Mouse (Mus musculus): ENCODE data around the gene Cdh23. TPM values are rescaled to one million over a fixed set of nuclear protein-coding genes. Genes with fewer than 3 reads are reported as not detected.

Cdh23 gene
- polyA plus RNA-seq, 1 experiment from 2014 or later: 0.25 TPM

DNA sequence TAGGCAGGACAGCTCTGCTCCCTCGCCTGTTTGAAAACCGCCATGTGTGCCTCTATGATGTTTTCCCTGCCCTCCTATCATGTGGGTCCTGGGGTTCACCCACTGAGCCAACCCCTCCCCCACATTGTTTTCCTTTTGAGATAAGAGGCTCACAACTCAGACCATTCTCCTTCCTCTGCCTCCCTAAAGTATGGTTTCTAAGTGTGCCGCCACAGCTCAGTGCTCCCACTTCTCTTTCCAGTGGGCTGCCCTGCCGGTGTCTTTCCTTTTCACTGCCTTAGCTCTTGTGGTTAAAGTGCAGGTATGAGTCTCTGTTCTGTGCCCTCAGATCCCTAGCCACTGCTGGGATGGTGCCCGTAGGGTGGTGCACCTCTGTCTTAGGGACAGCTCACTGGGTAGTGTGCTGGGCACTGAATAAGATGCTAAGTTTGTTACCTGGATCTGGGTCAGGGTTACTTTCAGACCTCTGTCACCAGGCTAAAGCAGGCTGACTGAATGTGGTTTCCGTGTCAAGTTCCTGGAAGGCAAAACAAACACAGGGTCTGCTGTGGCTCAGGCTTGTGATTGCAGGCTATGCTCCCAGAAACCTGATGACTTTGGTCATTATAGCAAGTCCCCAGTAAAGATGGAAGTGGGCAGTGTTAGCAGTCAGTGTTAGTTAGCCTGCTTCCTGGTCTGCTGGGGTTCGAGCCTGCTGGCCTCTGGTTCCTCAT lies 406.1 kb downstream of the Cdh23 start:
- ATAC-seq (replicated peaks; ENCODE audit: low FRiP score, low read depth): no peak
- H3K27me3 ChIP-seq (ENCODE audit: insufficient read depth, low read length): no peaks in the 10 kb centered on the region
- 0 out of 2 replicates have a peak overlapping the region, but pooled peaks have one; percentile 11 for H3K27ac ChIP-seq
- H3K9me3 ChIP-seq (replicated peaks; ENCODE audit: low read length): no peaks in the 10 kb centered on the region
- peaks cover 13% of the 10 kb centered on the region; the same call in 1 of the 2 replicates for H3K4me1 ChIP-seq (replicated peaks; ENCODE audit: insufficient read depth, low read length)
- 31% methylated on average over 7 of the region's 7 CpGs for WGBS
- H3K9ac ChIP-seq (ENCODE audit: low read depth, low read length): no peak overlapping the region
- no peak for DNase-seq (ENCODE audit: low spot score)
- H3K4me2 ChIP-seq (ENCODE audit: low read length): no peak overlapping the region
- no peak overlapping the region for H3K4me3 ChIP-seq (replicated peaks; ENCODE audit: low read depth, low read length)
- peaks cover 28% of the 10 kb centered on the region for H3K36me3 ChIP-seq (ENCODE audit: insufficient read depth, low read length)
- TF ChIP-seq CTCF (IDR thresholded peaks at IDR 0.05; ENCODE audit: low read depth): no peak

DNA sequence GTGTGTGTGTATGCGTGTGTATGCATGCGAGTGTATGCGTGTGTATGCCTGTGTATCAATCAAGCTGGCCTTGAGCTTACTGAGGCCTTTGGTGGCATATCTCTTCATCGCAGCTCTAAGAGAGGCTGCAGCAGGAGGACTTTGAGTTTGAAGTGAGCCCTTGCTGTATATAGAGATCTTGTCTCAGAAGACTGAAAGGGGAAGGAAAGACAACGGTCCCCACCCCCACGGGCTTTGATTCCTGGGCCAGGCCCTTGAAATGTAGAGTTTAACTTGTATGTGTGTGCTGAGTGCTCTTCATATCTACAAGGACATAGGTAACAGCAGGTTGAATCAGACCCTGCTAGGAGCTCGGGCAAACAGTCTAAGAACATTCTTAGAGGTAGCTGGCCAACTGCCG lies 407.1 kb downstream of the Cdh23 start:
- ATAC-seq (replicated peaks; ENCODE audit: low FRiP score, low read depth) (no peak), DNase-seq (ENCODE audit: low spot score) (no peak)
- no peak overlapping the region for H3K27ac ChIP-seq
- H3K9ac ChIP-seq (ENCODE audit: low read depth, low read length): no peak overlapping the region
- H3K4me1 ChIP-seq (replicated peaks; ENCODE audit: insufficient read depth, low read length): peaks cover 13% of the 10 kb centered on the region; the same call in 1 of the 2 replicates
- H3K36me3 ChIP-seq (ENCODE audit: insufficient read depth, low read length): peaks cover 18% of the 10 kb centered on the region
- 82% methylated on average over 8 of the region's 8 CpGs for WGBS
- H3K27me3 ChIP-seq (ENCODE audit: insufficient read depth, low read length): no peaks in the 10 kb centered on the region
- H3K4me3 ChIP-seq (replicated peaks; ENCODE audit: low read depth, low read length): no peak overlapping the region
- H3K4me2 ChIP-seq (ENCODE audit: low read length): no peak overlapping the region
- H3K9me3 ChIP-seq (replicated peaks; ENCODE audit: low read length): no peaks in the 10 kb centered on the region
- TF ChIP-seq CTCF (IDR thresholded peaks at IDR 0.05; ENCODE audit: low read depth): no peak

DNA sequence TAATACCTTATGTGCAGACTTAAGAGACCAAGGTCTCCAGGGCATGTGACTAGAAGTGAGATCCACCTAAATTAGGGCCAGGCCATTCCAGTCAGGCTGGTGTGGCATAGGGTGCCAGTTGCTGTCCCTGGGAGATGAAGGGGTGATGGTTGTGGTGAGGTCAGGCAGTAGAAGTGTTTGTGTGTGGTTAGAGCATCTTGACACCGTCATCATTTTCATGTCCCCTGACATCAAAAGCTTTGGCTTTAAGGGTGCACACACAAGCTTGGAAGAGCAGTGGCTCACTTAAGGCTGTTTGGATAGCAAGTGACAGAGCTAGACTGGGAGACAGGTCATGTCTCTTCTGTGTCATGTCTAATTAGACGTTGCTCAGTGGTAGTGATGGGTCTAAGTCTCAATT lies 408.6 kb downstream of the Cdh23 start:
- no peak for TF ChIP-seq CTCF (IDR thresholded peaks at IDR 0.05; ENCODE audit: low read depth)
- Histone ChIP-seq H3K9ac (ENCODE audit: low read depth, low read length) (no peak overlapping the region), H3K27ac (no peak overlapping the region), H3K36me3 (ENCODE audit: insufficient read depth, low read length) (0 out of 2 replicates have a peak, but pooled peaks cover 5% of the 10 kb centered on the region), H3K9me3 (replicated peaks; ENCODE audit: low read length) (no peaks in the 10 kb centered on the region), H3K4me3 (replicated peaks; ENCODE audit: low read depth, low read length) (no peak overlapping the region), H3K27me3 (ENCODE audit: insufficient read depth, low read length) (no peaks in the 10 kb centered on the region), H3K4me2 (ENCODE audit: low read length) (no peak overlapping the region), H3K4me1 (replicated peaks; ENCODE audit: insufficient read depth, low read length) (peaks cover 13% of the 10 kb centered on the region; the same call in 1 of the 2 replicates)
- no peak for ATAC-seq (replicated peaks; ENCODE audit: low FRiP score, low read depth)
- no peak for DNase-seq (ENCODE audit: low spot score)
- 57% methylated on average over 2 of the region's 2 CpGs for WGBS

DNA sequence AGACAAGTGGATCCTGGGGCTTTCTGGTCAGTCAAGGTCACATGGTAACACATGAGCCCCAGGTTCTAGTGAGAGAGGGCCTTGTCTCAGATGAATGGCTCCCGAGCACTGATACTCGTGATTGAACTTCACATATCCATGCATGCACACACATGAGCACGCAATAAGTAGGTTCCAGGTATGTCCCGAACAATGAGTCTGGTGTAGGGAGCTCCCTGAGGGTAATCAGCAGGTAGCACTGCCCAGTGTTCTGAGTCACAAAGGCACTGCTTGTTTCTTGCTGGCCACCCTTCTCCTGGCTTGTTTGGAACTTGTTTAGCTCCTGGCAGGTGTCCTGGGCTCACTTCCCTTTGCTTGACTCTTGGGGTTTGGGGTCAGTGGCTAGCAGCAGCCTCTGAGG lies 409.1 kb downstream of the Cdh23 start:
- Histone ChIP-seq H3K9ac (ENCODE audit: low read depth, low read length) (no peak overlapping the region), H3K4me1 (replicated peaks; ENCODE audit: insufficient read depth, low read length) (peaks cover 13% of the 10 kb centered on the region; the same call in 1 of the 2 replicates), H3K9me3 (replicated peaks; ENCODE audit: low read length) (no peaks in the 10 kb centered on the region), H3K27me3 (ENCODE audit: insufficient read depth, low read length) (no peaks in the 10 kb centered on the region), H3K27ac (no peak overlapping the region), H3K4me2 (ENCODE audit: low read length) (no peak overlapping the region), H3K36me3 (ENCODE audit: insufficient read depth, low read length) (no peaks in the 10 kb centered on the region), H3K4me3 (replicated peaks; ENCODE audit: low read depth, low read length) (no peak overlapping the region)
- ATAC-seq (replicated peaks; ENCODE audit: low FRiP score, low read depth) (no peak), DNase-seq (ENCODE audit: low spot score) (no peak)
- TF ChIP-seq CTCF (IDR thresholded peaks at IDR 0.05; ENCODE audit: low read depth): no peak
- 63% methylated on average over 4 of the region's 4 CpGs for WGBS

DNA sequence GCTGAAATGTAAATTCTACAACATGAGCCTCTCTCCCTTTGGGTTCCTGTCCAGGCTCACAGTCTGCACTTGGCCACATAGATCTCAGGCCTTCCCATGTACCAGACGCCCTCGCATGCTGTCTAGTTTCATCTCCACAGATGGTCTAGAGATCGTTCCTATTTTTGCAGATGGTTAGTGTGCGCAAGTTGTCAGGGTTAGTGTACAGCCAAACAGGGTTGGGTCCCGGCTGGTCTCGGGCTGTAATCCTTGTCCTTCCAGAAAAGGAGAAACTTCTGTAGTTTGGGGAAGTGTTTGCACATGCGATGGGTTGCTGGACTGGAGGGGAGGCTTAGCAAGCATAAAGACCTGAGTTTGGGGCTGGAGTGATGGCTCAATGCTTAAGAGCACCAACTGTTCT lies 409.7 kb downstream of the Cdh23 start:
- 93% methylated on average over 7 of the region's 7 CpGs for WGBS
- TF ChIP-seq CTCF (IDR thresholded peaks at IDR 0.05; ENCODE audit: low read depth): no peak

DNA sequence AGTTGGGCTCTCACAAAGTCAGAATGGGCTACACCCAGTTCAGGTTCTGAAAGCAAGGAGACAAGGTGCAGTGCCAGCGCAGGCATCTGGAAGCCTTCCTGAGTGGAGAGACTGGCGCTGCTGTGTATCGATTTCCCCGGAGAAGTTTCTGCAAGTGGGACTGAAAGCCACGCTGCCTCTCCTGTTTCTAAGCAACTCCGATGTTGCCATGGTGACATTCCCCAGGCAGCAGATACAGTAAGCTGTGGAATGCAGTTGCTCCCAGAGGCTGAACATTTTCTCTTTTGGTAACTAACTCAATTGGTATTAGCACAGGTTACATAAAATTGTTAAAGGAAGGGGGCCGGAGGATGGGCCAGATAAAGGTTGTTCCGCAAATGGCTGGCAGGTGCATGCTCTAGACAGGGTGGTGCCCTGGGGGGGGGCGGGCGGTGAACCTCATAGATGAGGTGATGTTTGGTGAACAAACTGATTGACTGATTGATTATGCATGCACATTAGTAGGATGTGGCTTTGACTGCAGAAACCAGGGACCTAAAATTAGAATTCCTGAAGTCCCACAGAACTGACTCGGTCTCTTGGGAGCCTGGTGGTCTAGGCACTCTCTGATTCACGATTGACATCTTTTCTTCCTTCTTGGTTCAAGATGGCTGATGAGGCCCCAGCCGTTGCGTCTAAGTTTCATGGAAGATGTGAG lies 410.5 kb downstream of the Cdh23 start:
- no peak overlapping the region for H3K9ac ChIP-seq (ENCODE audit: low read depth, low read length)
- H3K9me3 ChIP-seq (replicated peaks; ENCODE audit: low read length): no peaks in the 10 kb centered on the region
- no peaks in the 10 kb centered on the region for H3K36me3 ChIP-seq (ENCODE audit: insufficient read depth, low read length)
- no peak for TF ChIP-seq CTCF (IDR thresholded peaks at IDR 0.05; ENCODE audit: low read depth)
- peak; percentile 79 for DNase-seq (ENCODE audit: low spot score)
- H3K4me3 ChIP-seq (replicated peaks; ENCODE audit: low read depth, low read length): no peak overlapping the region
- ATAC-seq (replicated peaks; ENCODE audit: low FRiP score, low read depth): no peak
- H3K4me2 ChIP-seq (ENCODE audit: low read length): no peak overlapping the region; the same call in 1 of the 2 replicates
- 53% methylated on average over 14 of the region's 14 CpGs for WGBS
- H3K4me1 ChIP-seq (replicated peaks; ENCODE audit: insufficient read depth, low read length): peaks cover 13% of the 10 kb centered on the region; the same call in 1 of the 2 replicates
- H3K27me3 ChIP-seq (ENCODE audit: insufficient read depth, low read length): no peaks in the 10 kb centered on the region
- H3K27ac ChIP-seq: no peak overlapping the region

More for the DNA sequence above, 409.7 kb downstream of the Cdh23 start:
- no peaks in the 10 kb centered on the region for H3K9me3 ChIP-seq (replicated peaks; ENCODE audit: low read length)
- H3K4me2 ChIP-seq (ENCODE audit: low read length): no peak overlapping the region
- no peaks in the 10 kb centered on the region for H3K36me3 ChIP-seq (ENCODE audit: insufficient read depth, low read length)
- H3K27me3 ChIP-seq (ENCODE audit: insufficient read depth, low read length): no peaks in the 10 kb centered on the region
- DNase-seq (ENCODE audit: low spot score) (no peak), ATAC-seq (replicated peaks; ENCODE audit: low FRiP score, low read depth) (no peak)
- no peak overlapping the region for H3K4me3 ChIP-seq (replicated peaks; ENCODE audit: low read depth, low read length)
- peaks cover 13% of the 10 kb centered on the region; the same call in 1 of the 2 replicates for H3K4me1 ChIP-seq (replicated peaks; ENCODE audit: insufficient read depth, low read length)
- no peak overlapping the region for H3K9ac ChIP-seq (ENCODE audit: low read depth, low read length)
- H3K27ac ChIP-seq: no peak overlapping the region

All from kidney, postnatal 0 days (tissue).